Mouse (Mus musculus) gastrocnemius, postnatal 14 days (tissue): ENCODE results near the gene Nr2f6. TPM values are rescaled to one million over a fixed set of nuclear protein-coding genes. Genes with fewer than 3 reads are reported as not detected.

Experiments
- DNase-seq: peaks from one replicate; pipeline ENCODE4 v3.0.0; 2021; ENCODE audit warnings: mixed read lengths
- intact Hi-C: fragments of 180-260 bp; cut with DNase I; formaldehyde crosslinking; loops from one replicate; pipeline ENCODE4 v1.15.1; 2025; ENCODE audit warnings: low total_unique reads
- long read RNA-seq, 2 experiments: library from polyadenylated mRNA; stranded (forward); transcript quantifications; one replicate each; pipeline ENCODE4 v2.0.0; 2021
- total RNA-seq, 2 experiments: library from RNA; stranded (reverse); gene quantifications; 2 replicates each; pipeline ENCODE4 v1.2.3; 2021

The Nr2f6 gene
- total RNA-seq: 10 to 100 TPM; 16.0 to 21.5 TPM
- long read RNA-seq, experiment 1, transcript Nr2f6-201 (4 exons, 2,218 nt): major isoform, 73 of 101 reads
- long read RNA-seq, experiment 1, partial matches to known transcripts: 4 of 101 reads
- long read RNA-seq, experiment 1, other reads (novel, unspliced or antisense): 22 of 101 reads
- long read RNA-seq, experiment 2, transcript Nr2f6-201 (4 exons, 2,218 nt): major isoform, 85 of 116 reads
- long read RNA-seq, experiment 2, partial matches to known transcripts: 5 of 116 reads
- long read RNA-seq, experiment 2, other reads (novel, unspliced or antisense): 26 of 116 reads

DNA sequence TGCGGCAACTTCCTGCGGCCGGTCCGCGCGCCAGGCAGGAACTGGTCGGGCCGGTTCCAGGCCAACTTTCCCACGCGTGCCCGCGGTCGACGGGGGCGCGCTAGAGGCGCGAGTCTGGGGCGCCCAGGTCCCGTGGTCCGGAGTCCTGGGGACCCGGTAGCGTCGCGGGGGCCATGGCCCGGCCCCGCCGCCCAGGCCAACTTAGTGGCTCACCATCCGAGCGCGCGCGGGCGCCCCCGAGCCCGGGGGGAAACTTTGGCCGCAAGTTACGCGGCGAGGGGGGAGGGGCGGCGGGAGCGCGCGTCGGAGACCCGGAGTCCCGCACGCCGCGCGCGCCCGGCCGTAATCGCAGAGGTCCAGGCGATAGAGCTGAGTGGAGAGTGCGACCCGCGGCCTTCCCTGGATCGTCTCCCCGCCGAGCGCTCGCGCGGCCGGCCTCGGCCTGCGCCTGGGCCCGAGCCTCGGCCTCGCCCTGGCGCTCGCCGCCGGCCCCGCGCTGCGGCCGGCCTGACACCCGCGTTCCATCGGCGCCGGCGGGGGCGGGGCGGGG lies at the start of gene Nr2f6:
Gene Nr2f6, minus strand, starts transcription at position 540 of the 550 bp plus-strand sequence.
- peak; percentile 75 for DNase-seq
- intact Hi-C loops: no loop called here

- DNase-seq: no peak
- intact Hi-C loops: no loop called here
Measured at GRCm38 (mm10) chr8:71422121-71422520, 40.4 kb upstream of the Nr2f6 start.

- intact Hi-C loops: no loop called here
- DNase-seq: no peak
Measured at GRCm38 (mm10) chr8:71411535-71412273, 29.9 kb upstream of the Nr2f6 start.

- DNase-seq: no peak
- intact Hi-C loops: loop anchor here (5.0 kb wide), 1 partner anchor 36 kb away; the partner anchor contains the start of gene Ocel1
Measured at GRCm38 (mm10) chr8:71408231-71408630, 26.5 kb upstream of the Nr2f6 start.

DNA sequence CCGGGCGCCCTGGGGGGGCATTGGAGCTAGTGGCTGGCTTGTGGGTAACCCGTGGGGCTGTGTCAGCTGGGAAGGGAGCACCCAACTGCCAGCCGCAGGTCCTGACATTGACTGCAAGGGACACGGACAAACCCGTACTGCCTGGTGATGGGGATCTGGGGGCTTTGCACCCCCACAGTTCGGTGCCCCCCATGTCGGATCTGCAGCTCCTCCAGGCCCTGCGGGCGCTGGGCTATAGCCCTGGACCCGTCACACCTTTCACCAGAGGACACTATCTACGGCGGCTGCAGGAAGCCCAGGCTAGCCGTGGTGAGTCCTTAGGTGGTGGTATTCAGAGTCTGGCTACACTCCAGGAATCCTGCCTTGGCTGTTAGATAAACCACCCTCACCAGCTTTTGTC lies 25.7 kb upstream of the Nr2f6 start:
- intact Hi-C loops: loop anchor here (5.0 kb wide), 1 partner anchor 35 kb away; the partner anchor contains the start of gene Ocel1
- no peak for DNase-seq

DNA sequence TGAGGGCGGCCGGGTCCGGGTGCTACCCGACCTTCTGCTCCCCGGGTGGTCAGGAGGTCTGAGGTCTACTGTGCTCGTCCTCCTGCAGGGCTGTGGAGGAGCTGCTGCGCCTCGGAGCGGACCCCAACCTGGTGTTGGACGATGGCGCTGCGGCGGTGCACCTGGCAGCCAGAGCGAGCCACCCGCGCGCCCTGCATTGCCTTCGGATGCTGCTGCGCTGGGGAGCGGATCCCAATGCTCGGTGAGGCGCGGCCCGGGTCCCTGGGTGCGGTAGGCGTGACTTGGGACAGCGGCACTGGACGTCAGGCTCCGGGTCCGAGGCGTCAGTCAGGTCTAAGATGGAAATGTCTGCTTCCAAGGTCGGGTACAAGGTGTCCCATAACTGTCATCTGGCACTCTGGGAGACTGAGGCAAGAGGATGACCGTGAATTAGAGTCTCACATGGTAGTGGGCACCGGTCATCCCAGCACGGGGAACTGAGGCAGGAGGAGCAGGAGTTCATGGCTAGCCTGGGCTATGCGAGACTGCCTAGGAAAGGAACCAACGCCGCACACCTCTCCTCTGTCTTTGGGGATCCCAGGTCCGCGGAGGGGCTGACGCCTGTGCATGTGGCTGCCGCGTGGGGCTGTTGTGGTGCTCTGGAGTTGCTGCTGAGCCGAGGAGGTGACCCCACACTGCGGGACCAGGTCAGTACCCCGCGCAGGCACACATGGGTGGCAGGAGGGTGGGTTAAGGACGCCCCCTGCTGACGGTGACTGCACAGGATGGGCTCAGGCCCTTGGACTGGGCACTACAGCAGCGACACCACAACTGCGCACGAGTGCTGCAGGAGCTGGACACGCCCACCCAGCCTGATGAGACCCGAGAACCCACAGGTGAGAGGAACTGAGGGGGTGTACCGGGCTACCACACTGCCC lies 24.6 kb upstream of the Nr2f6 start:
- peak; percentile 63 for DNase-seq
- intact Hi-C loops: loop anchor here (5.0 kb wide), 1 partner anchor 34 kb away; the partner anchor contains the start of gene Ocel1

DNA sequence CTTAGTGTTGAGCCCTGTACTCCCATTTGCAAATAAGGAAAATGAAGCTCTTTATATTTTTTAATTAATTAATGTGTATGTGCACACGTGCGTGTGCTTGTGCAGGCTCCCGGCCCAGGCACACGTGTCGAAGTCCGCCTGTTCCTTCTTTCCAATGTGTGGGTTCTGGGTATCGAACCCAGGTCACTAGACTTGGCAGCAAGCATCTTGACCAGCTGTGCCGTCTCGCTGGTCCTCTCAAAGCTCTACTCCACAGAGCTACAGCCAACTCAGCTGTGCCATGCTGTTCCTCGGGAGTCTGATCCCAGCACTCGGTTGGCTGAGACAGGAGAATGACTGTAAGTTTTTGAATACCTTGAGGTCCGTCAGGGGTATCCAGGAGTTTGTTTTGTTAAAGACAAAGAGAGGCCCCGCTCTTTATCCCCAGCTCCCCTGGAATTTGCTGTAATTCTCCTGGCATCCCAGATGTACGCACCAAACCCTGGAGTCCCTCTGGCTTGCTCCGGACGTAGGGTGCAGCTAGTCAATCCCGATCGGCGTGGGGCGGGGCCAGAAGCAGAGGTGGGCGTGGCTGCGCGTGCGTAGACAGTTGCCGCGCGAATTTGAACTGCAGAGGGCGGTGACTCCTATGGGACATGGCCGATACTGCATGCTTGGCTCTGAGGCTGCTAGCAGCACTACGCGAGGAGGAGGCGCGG lies 23.8 kb upstream of the Nr2f6 start, which contains the start of gene Ankle1:
Gene Ankle1, plus strand, starts transcription at position 610 of the 698 bp plus-strand sequence.
- intact Hi-C loops: loop anchor here (5.0 kb wide), 1 partner anchor 33 kb away; the partner anchor contains the start of gene Ocel1
- DNase-seq: peak; percentile 93

DNA sequence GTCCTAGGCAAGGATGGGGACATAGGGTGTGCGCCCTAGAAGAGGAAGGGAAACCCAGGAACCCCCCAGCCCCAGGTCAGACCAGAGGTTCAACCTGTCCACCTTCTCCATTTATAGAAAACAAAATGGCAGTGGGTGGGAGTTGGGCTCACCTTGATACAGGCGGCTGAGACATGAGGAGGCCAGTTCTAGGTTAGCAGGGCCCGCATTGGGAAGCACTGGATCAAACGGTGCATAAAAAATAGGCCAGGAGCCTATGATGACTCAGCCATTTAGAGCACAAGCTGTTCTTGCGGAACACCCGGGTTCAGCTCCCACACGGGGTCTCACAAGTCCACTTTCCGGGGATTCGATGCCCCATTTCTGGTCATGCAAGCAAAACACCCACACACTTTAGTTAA lies 23.2 kb upstream of the Nr2f6 start:
- intact Hi-C loops: loop anchor here (5.0 kb wide), 1 partner anchor 33 kb away; the partner anchor contains the start of gene Ocel1
- no peak for DNase-seq

GRCm38 (mm10) chr8:71404011-71404410 lies 22.3 kb upstream of the Nr2f6 start:
- intact Hi-C loops: no loop called here
- no peak for DNase-seq

DNA sequence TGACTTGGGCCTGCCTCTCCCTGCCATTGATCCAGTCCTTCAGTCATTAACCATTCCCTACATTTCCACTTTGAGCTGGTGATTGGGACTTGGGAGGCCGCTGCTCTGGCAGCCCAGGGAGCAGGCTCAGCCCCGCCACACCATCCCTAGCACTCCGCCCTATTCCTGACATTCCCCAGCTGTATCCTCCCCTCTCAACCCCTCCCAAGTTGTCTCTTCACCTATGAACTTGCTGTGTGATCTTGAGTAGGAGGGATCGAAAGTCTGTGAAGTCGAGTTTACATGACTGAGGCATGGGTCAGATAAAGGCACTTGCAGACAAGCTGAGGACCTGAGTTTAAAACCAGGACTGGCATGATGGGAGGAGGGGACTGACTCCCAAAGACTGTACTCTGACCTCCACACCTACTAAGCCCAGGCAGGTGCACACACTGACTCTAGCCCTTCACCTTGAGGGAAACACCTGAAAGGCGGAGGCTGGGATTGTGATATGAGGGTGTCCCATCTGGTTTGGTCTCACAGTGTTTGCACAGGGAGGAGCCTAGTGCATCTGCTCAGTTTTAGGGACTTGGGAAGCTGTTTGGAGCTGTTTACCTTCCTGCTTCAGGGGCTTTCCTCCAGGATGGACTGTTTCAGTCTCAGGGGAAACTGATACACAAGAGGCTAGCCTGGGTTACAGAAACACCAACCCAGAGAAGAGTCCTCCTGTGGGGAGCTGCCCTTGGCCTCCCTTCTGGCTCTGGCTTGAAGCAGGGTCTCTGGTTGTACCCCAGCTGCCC lies 21.5 kb upstream of the Nr2f6 start:
- intact Hi-C loops: no loop called here
- no peak for DNase-seq

- intact Hi-C loops: no loop called here
- DNase-seq: no peak
Measured at GRCm38 (mm10) chr8:71402446-71402964, 20.7 kb upstream of the Nr2f6 start.

- no peak for DNase-seq
- intact Hi-C loops: no loop called here
Measured at GRCm38 (mm10) chr8:71401454-71401853, 19.7 kb upstream of the Nr2f6 start.

GRCm38 (mm10) chr8:71400826-71401225 lies 19.1 kb upstream of the Nr2f6 start:
- DNase-seq: no peak
- intact Hi-C loops: no loop called here

- intact Hi-C loops: no loop called here
Measured at GRCm38 (mm10) chr8:71397701-71398100, 15.9 kb upstream of the Nr2f6 start.

GRCm38 (mm10) chr8:71396639-71397305 lies 15.0 kb upstream of the Nr2f6 start, which contains the start of gene Babam1:
Babam1 (plus strand) TSS chr8:71396861.
- DNase-seq: peak; percentile 92
- intact Hi-C loops: no loop called here

More at GRCm38 (mm10) chr8:71397701-71398100, 15.9 kb upstream of the Nr2f6 start:
- no peak for DNase-seq

DNA sequence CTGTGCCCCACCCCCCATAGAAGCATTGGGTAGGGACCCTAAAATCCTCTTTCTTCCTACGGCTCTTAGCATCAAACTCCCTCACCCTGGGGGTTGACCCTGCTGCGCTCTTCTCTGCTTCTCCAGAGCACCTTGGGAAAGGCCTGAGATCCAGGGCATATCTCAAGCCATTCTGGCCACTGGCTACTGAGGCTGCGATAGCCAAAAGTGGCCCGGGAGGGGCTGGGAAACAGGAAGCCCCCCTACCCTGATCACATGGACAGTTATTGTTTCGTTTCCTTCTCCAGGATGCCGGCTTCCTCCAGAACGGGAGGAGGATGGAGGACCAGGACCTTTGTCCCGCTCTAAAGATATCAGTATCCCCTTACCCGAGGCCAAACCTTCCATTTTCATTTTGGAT lies 13.9 kb upstream of the Nr2f6 start, which contains the start of gene Ushbp1:
Gene Ushbp1, minus strand, starts transcription at position 174 of the 400 bp plus-strand sequence.
- no peak for DNase-seq

DNA sequence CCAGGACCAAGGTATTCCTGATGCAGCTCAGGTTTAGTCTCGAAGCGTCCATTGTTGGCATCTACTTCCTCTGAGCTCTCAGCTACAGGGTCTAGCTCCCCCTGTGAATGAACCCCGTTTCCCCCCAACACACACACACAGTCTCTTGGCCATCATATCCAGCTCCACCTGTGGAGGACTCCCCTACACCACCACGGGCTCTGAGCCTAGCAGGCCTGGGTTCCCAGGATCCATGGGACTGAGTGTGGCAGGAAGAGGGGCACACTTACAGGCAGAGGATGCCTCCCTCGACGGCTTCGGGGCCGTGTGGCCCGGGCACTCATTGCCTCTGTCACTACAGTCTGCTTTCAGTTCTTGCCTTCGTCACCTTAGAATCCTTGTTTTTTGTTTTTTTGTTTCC lies 13.3 kb upstream of the Nr2f6 start:
- intact Hi-C loops: no loop called here
- no peak for DNase-seq

More for the DNA sequence above, 13.9 kb upstream of the Nr2f6 start, which contains the start of gene Ushbp1:
- intact Hi-C loops: no loop called here
